Mouse (Mus musculus) embryonic fibroblast, embryonic 13.5 days (primary cell): ENCODE data around the gene Pex6.

Experiments
- CTCF ChIP-seq: IDR thresholded peaks from 2 replicates; pipeline ENCODE4 v1.5.1; 2011; ENCODE audit warnings: mild to moderate bottlenecking, control low read depth, low read length, moderate library complexity, borderline replicate concordance; ENCODE audit not compliant: insufficient read depth
- POLR2A ChIP-seq: IDR thresholded peaks from 2 replicates; pipeline ENCODE4 v1.6.1; 2011; ENCODE audit warnings: low read depth, mild to moderate bottlenecking, control low read depth, low read length, moderate library complexity

GRCm38 (mm10) chr17:46751794-46752556 lies 40.7 kb downstream of the Pex6 start, which contains the start of gene Cnpy3:
- TF ChIP-seq CTCF, result no peak
- peak; percentile 79 for TF ChIP-seq POLR2A
